Mouse (Mus musculus) MEL-GATA-1-ER (cell line): ENCODE measurements around the gene Duox1.
A peak's percentile ranks its signal among the peaks of the same experiment; 100 is the strongest.
"Not testable (repeated sequence)": the region's sequence is repeated elsewhere in the genome, so short reads cannot be mapped to it uniquely, and the experiment has no call there.

ENCODE experiments used
- DNase-seq: peaks from one replicate; pipeline ENCODE4 v3.0.0-alpha.2; 2012; ENCODE audit warnings: low read depth; ENCODE audit errors: extremely low read depth

Gene Duox1

DNA sequence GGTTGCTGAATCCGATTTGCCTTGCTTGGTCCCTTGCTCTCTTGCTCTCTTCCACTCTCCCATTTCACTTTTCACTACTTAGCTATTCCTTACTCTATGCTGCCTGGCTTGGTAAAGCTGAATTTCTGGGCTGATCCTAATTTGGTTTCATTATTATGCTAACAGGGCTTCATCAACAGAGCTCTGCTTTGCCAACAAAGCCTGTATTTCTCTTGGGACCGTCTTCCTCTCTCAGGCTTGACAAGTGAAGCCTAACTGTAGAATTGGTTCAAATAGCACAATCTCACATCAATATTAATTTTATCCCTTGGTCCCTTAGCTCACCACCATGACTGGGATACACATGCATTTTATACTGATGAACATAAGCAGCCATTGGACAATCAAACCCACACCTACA is 3.9 kb upstream of the Duox1 start:
- no peak for DNase-seq

DNA sequence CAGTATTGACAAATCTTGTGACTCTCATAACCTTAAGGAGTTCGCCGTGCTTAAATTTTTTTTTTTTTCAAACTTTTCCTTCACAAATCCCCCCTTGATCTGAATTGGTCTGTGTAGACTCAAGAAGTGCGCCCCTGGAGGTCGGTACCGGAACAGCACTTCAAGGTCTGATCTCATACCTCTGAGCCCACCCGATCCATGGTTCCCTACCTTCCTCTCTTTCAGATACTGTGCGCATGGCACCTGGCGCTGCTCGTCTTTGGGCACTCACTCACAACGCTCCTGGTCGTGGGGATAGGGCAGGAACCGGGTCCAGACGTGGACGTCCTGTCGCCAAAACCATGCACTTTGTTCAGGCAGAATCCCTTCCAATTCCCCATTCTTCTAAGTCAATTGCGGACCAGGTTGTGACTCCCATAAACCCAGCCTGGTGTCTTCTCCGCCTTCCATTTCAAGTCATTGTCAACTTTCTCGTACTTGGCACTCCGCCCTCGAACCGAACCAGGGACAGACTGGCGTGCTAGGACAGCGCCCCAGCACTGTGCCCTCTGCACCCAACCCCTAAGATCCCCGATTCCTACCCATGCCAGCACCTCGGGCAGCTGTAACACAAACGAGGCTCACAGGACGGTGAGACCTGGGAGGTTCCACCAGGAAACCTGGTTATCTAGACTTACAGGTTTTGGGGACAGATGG is 2.6 kb upstream of the Duox1 start:
- peak; percentile 27 for DNase-seq

DNA sequence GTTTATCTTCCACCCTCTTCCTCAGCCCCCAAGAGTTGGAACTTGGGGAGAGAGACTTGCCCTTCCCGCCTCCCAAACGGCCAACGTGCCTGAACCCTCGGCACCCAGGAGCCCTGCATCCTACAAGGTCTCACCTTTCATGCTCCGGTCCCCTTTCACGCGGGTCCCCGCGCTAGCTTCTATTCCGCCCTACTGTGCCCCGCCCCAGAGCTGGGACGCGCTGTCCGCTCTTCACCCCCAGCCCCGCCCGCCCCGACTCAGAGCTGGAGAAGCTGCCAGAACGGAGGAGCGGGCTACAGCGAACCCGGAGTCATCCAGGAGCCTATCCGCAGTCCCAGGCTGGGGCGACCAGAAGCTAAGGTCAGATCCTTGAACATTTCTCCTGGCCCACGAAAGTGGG is 1.9 kb upstream of the Duox1 start, which contains the start of gene Duoxa1:
Gene Duoxa1 (minus strand): TSS at position 195 of the 400 bp plus-strand sequence.
- no peak for DNase-seq

DNA sequence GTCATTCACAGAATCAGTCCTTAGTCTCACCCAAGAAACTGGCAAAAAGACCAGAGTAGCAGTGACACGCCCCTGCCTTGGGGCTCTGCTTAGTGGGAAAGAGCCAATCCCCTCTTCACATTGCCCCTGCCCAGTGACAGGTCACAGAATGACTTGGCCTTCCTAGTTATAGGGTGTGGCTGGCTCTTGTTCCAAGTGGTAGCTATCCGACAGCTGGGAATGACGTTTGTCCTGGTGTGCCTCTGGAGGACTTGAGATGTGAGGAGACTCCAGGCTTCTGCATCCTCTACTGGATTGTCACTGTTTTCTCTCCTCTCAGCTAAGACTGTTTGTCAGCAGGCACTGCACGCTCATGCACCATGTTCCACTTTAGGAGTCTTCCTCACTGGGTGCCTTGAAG is 1.9 kb downstream of the Duox1 start:
- DNase-seq, result no peak

DNA sequence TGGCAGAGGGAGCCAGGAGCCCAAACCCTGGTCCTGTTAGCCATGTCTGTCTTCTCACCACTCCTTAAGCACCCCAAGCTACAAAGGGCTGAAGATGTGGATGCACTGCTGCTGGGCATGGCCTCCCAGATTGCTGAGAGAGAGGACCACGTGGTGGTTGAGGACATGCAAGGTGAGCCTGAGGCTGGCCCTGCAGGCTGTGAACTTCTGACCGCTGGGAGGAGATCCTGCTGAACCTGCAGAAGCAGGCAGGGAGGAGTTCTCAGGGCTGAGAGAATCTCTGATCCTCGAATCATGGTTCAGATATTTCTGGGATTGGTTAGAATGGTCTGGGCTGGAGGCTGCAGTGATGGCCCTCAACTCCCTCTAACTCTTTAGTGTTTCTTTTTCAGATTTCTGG is 8.5 kb downstream of the Duox1 start:
- DNase-seq, result no peak

GRCm38 (mm10) chr2:122324586-122324985 is 9.1 kb downstream of the Duox1 start:
- DNase-seq, result no peak

GRCm38 (mm10) chr2:122325361-122325760 is 9.9 kb downstream of the Duox1 start:
- no peak for DNase-seq

GRCm38 (mm10) chr2:122327986-122328385 is 12.5 kb downstream of the Duox1 start:
- DNase-seq, result no peak

DNA sequence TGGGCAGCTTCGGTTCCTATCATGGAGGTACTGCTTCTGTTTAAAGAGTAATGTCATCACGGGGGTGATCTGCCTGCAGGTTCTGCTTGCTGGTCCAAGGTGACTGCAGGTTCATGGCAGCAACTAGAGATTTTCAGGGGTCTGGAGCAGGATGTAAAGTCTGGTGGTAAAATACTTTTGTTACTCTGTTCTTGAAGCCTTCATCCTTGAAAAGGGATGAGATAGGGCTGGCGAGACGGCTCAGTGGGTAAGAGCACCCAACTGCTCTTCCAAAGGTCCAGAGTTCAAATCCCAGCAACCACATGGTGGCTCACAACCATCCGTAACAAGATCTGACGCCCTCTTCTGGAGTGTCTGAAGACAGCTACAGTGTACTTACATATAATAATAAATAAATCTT is 14.8 kb downstream of the Duox1 start:
- not testable (repeated sequence) for DNase-seq

DNA sequence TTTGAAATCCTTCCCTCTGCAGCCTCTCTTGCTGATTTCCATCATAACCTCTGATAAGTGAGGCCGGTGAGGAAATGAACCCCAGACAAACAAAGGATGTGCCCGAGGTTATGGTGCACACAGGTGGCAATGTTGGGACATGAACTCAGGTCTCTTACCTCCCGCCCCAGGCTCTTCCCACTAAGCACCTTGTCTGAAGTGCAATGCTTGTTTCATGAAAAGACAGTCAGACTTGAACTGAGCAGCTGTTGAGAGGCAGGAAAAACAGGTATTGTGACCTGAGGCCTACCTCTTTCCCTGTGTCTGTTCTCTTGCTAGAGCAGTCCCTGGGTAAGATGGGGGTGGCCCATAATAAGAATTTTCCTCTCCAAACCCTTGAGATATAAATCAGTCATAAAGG is 16.8 kb downstream of the Duox1 start:
- DNase-seq, result no peak

DNA sequence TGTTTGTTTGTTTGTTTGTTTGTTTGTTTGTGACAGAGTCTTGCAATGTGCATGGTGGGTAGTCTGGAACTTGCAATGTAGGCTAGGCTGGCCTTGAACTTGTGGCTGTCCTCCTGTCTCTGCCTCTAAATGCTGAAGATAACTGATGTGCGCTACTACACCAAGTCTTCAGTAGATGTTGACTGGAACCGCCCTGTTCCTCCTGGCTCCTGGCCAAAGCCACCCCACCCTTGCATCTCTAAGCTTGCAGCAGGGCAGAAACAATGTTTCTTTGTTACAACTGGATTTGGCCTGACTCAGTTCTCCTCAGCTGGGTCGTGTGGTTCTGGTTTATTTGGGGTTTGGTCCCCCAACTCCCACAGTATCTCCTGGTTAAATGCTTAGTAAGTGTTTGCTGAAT is 18.7 kb downstream of the Duox1 start:
- DNase-seq, result peak; percentile 50

GRCm38 (mm10) chr2:122337291-122337690 is 21.8 kb downstream of the Duox1 start:
- no peak for DNase-seq

DNA sequence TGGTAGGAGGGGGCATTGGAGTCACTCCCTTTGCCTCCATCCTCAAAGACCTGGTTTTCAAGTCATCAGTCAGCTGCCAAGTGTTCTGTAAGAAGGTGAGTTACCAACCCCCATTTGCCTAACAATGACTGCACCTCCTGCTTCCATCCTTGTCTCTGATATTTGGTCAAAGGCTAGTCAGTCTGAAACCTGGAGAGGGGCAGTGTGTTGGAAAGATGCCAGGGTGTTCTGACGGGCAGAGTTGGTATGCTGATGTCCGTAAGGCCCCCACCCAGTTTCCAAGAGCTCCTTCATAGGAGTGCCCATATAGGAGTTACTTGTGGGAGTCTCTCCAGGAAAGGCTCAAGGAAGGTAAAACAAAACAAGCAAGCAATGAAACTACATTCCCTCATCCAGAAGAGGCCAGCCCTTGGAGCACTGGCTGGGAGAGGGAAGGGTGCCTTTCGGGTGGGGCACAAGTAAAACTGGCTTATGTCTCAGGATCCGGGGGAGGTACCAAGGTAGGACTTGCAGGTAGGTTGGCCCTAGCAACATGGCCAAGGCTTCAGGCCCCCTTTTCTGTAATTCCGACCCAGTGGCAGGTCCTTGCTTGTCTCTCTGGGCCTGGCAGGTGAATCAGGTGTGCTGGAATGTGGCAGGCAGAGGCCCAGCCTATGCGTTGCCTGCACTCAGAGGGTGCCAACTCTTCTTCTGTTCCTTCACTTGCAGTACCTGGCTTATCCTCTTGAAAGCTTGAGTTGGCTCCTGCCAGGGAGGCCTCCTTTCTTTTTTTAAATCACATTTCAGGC is 29.8 kb downstream of the Duox1 start:
- DNase-seq, result no peak

GRCm38 (mm10) chr2:122346164-122346563 is 30.7 kb downstream of the Duox1 start:
- not testable (repeated sequence) for DNase-seq

- no peak for DNase-seq
Measured at GRCm38 (mm10) chr2:122347257-122347656, 31.8 kb downstream of the Duox1 start.

- no peak for DNase-seq
Measured at GRCm38 (mm10) chr2:122348531-122349131, 33.2 kb downstream of the Duox1 start.

DNA sequence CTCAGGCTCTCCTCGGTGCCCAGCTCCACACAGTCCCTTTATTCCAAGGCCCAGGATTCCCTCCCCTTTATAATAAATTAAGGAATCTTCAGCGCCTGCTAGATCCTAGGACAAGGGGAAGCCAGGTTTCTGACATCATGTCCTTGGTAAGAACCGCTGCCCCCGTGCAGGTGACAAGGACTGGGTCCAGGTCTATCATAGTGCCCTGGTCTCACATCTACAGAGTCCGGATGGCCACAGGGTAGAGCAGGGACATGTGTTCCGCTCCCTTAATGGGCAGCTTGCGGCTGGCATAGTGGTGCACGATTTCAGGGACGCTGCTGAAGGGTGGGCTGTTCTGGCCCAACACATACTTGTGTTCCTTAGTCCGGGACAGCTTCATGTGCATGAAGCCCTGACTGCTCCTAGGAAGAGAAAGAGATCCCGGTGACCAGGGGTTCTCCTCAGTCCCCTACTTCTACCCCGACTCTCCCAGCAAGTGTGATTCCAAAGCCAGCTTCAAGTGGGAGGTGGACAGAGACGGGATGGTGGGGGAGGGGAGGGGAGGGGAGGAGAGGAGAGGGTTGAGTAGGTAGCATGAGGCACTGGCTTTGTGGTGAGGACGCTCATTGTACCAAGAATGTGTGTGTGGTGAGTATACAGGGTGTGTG is 33.8 kb downstream of the Duox1 start:
- DNase-seq, result no peak

DNA sequence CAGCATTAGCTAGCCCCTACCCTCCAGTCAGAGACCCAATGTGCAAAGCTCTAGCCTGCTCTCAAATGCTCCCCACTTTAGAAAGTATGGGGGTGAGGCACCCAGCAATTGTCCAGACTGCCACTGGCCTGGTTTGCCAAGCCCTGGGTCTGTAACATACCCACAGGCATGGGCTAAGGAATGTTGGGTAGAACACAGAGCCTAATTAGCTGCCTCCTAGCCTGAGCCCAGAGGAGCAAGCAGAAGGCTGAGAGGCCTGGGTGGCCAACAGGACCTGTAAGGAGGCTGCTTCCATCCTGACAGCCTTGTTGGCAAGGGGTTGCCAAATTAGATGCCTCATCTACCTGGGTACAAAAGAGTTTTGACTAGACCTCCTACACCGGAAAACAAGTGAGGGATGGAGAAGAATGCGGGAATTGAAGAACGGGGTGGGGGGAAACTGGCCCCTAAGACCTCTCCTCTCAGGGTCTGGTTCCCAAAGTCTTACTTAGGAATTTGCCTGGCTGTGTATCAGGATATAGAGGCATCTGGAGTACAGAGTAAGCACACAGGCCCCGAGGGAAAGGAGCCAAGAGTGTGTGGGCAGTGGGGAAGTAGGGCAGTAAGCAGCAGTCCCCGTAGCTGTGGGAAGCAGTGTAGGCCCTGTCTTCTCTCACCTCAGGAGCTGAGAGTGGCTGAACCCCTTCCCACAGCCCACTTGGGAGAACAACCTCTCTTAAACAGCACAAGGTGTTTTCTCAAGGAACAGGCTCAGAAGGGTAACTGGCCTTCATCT is 35.9 kb downstream of the Duox1 start:
- no peak for DNase-seq

DNA sequence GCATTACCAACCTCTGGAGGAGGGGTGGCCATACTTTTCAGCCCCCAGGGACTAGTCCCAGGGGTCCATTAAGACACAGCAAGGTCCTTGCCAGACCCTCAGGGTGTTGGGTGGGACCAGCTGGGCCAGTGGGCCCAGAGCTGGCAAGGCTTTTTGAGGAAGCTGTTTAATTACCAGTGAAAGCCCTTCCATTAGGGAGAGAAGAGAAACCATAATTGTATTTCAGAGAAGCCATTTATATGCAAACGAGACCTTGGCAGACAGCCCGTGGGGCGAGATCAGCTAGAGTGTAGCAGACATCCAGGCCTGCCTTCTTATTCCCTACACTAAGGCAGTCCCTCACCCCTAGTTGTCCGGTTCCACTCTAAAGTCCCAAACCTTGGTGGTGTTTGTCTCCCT is 36.5 kb downstream of the Duox1 start:
- DNase-seq, result no peak

GRCm38 (mm10) chr2:122352992-122353391 is 37.5 kb downstream of the Duox1 start:
- no peak for DNase-seq

- DNase-seq, result no peak
Measured at GRCm38 (mm10) chr2:122353765-122354164, 38.3 kb downstream of the Duox1 start.
